Mouse (Mus musculus): ENCODE measurements around the gene Crhr2.
A peak's percentile ranks its signal among the peaks of the same experiment; 100 is the strongest.

The Crhr2 gene

DNA sequence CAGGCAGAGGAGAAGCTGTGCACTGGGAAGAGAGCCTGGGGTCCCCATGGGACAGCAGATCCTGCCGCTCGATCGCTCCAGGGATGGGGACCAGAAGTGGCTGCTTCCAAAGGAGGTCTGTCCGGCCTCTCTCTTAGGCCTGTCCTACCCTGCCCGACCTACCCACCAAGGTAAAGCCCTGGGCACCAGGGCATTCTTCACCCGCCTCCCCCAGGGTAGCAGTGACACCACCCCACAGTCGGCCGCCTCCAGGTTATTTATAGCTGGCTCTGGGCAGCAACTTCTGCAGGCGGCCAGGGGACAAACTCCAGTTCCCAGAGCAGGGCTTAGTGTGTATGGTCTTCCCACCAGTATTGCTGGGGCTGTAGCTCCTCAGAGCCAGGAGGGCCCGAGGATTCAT, at the start of gene Crhr2:
Gene Crhr2 (minus strand): TSS at position 223 of the 400 bp plus-strand sequence.
- no peak for DNase-seq (ENCODE audit: low spot score in 2 of 2)

GRCm38 (mm10) chr6:55179560-55179959, 46.7 kb upstream of the Crhr2 start:
- no peak for DNase-seq (ENCODE audit: low spot score in 2 of 2)

DNA sequence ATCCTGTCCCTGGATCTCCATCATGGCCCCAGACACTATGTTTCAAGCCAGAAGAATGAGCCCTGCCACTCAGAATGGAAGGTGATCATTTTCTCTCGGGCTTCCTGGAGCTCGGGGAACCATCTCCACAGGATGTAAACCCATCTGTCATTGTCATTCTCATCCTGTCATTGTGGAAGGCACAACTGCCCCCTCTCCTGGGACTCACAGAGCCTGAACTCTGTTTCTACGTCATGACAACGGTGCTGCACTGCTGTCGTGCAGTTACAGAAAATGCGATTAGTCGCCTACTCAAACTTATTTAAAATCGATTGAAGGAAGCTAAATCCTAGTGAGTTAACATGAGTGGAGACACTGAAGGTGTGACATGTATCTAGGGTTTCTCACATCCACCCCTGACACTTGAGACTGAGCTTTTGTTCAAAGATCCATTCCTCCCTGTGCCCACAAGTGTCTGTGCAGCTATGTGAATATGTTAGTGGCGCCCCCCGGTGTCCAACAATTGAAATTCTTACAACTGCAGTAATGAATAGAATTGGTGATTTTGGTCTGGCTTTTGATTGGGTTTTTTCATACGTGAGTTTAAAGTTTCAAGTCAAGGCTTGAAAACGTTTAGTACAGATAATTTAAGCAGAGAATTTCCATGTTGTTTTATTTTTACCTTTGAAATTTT, 44.4 kb upstream of the Crhr2 start:
- DNase-seq (ENCODE audit: low spot score in 2 of 2), result peak in 1 of 2 experiments; percentile 45

- DNase-seq (ENCODE audit: low spot score in 2 of 2), result no peak
Observed at GRCm38 (mm10) chr6:55175892-55176291, 43.1 kb upstream of the Crhr2 start.

DNA sequence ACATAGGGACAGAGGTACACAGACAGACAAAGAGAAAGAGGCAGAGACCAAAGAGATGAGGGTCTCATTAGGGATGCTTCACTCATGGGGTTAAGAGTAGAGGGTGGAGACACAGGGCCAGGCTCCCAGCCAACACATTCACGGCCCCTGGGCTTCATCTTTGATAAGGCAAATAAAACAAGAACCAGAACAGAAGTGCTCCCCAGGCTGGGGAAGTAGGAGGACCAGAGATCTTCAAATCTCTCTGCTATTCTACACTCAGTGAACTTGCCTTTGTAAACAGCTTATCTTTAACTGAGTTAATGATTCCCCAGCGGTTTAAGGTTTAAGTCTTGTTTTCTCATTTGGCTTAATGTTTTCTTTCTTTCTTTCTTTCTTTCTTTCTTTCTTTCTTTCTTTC, 42.6 kb upstream of the Crhr2 start:
- DNase-seq (ENCODE audit: low spot score in 2 of 2), result no peak

- no peak for DNase-seq (ENCODE audit: low spot score in 2 of 2)
Observed at GRCm38 (mm10) chr6:55174741-55175181, 41.9 kb upstream of the Crhr2 start, which contains the start of gene Inmt. Gene Inmt (minus strand): TSS chr6:55175043.

- DNase-seq (ENCODE audit: low spot score in 2 of 2), result no peak
Observed at GRCm38 (mm10) chr6:55173941-55174349, 41.1 kb upstream of the Crhr2 start.

GRCm38 (mm10) chr6:55173171-55173570, 40.4 kb upstream of the Crhr2 start:
- DNase-seq (ENCODE audit: low spot score in 2 of 2), result no peak

- peak; percentile 52 for DNase-seq (ENCODE audit: low spot score in 2 of 2)
Observed at GRCm38 (mm10) chr6:55171638-55172037, 38.8 kb upstream of the Crhr2 start.

- no peak for DNase-seq (ENCODE audit: low spot score in 2 of 2)
Observed at GRCm38 (mm10) chr6:55169818-55170217, 37.0 kb upstream of the Crhr2 start.

DNA sequence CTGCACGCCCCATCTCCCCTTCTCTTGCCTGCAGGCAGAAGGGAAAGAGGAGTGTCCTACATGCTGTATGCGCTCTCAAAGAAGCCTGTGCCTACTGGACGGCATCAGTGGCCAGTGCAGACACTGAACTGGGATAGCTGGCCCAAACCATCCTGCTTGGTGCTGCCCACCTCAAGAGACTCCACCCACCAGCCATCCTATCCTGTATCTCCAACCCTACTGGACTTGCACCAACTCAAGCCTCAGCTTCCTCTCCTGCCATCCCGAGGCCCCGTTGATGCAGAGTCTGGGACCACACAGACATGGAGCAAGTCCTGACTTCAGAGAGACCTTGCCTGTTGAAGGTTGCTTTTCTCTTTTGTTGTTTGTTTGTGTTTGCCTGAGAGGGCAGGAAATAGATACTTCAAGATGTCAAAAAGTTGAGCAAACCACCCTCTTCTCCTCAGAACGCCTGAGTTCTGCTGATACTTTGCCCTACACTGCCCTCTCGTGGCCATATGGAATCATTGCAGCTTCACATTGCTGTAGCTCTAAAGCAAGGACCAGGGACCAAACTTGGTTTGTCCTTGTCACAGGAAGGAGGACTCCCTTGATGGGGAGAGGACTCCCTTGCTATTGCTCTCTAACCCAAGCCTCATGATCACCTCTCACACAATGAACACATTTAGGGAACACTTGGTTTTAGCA, 34.1 kb upstream of the Crhr2 start:
- peak; percentile 85 to 86 for DNase-seq (ENCODE audit: low spot score in 2 of 2)

- no peak for DNase-seq (ENCODE audit: low spot score in 2 of 2)
Observed at GRCm38 (mm10) chr6:55163046-55163584, 30.3 kb upstream of the Crhr2 start.

GRCm38 (mm10) chr6:55161311-55161761, 28.5 kb upstream of the Crhr2 start:
- DNase-seq (ENCODE audit: low spot score in 2 of 2), result peak; percentile 79 to 83

DNA sequence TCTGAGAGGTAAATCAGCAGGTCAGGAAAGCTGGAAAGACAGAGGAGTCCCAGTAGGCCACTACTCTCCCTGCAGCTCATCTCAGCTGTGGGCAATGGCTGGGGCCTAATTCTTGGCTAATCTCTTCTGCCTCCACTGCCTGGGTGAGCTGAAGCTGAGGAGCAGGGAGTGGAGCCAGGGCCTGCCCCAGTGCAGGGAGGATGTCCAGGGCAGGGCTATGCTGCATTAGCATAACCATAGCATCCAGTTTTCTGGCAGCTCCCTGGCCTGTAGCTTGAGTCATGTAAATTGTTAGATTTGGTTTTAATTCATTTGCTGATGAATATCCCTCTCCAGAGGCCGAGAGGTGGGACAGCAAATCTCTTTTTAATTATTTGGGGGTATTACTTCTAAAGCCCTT, 26.4 kb upstream of the Crhr2 start:
- no peak for DNase-seq (ENCODE audit: low spot score in 2 of 2)

DNA sequence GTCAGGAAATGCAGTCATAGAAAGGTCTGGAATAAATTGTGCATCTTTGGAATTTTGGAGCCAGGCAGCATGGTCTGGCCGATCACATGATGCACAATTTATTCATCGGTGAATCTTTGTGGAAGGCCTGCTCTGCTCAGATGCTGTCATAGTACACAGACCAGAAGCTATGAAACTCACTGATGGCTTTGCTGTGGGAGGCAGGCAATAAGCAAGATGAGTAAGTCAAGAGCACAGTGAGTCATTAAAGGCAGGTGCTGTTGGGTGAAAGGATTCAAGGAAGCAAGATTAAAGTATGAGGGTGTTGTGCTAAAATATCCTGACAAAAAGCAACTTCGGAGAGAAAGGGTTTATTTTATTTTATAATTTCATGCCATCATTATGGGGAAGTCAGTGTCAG, 19.4 kb upstream of the Crhr2 start:
- no peak for DNase-seq (ENCODE audit: low spot score in 2 of 2)

GRCm38 (mm10) chr6:55146138-55146537, 13.3 kb upstream of the Crhr2 start:
- DNase-seq (ENCODE audit: low spot score in 2 of 2), result no peak

DNA sequence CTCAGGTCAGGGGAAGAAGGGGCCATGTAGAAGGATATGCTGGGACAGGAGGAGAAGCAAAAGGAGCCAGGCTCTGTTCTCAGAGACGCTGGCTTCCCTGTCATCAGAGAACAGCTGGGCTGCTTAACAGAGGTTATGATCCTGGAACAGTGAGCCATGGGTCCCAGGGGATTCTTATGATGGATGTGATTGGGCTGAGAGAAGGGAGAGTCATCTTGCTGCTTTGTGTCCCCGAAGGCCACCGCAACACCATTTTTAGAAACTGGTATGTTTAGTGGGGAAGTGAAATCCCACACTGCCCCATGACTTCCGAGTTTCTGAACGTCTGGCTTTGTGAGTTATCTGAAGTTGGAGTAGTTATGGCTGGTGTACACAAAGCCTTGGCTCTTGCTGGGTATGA, 12.5 kb upstream of the Crhr2 start:
- no peak for DNase-seq (ENCODE audit: low spot score in 2 of 2)

GRCm38 (mm10) chr6:55138343-55138742, 5.5 kb upstream of the Crhr2 start:
- DNase-seq (ENCODE audit: low spot score in 2 of 2), result no peak

DNA sequence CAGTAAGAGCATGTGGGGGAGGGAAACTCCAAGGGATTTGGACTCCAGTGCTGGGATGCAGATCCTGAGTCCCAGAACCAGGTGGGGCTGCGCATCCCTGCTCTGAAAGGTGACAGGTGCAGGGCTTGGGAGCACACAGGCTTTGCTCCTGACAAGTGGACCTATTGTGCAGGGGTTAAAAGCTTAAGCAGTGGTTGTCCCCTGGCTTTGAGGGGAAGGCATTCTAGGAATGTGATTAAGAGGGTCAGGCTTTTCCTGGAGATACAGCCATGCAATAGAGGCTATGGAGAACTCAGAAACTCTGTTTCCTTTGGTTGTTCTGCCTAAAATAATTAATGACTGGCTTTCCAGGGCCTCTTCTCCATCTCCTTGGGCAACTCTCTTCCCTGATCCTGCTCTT, 609 bp upstream of the Crhr2 start:
- DNase-seq (ENCODE audit: low spot score in 2 of 2), result no peak

GRCm38 (mm10) chr6:55131301-55131700, 1.5 kb downstream of the Crhr2 start:
- DNase-seq (ENCODE audit: low spot score in 2 of 2), result no peak

DNA sequence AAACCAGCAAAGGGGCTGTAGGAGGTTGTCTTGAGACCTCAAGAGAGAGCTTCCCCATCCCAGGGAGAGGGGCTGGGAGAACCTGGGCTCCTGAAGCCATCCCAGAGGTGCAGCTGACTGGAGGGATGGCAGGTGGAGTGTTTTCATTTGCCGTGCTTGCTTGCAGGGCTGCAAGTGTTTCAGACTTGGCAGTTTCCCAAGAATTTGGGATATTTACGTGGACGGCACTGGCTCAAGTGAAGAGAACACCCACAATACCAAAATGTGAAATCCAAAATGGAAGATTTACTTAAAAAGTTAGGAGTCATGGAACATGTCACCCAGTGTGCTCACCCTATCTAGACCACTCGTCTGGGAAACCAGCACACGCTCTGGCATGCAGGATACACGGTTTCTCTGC, 2.2 kb downstream of the Crhr2 start:
- DNase-seq (ENCODE audit: low spot score in 2 of 2), result no peak

- DNase-seq (ENCODE audit: low spot score in 2 of 2), result no peak
Observed at GRCm38 (mm10) chr6:55128391-55128790, 4.4 kb downstream of the Crhr2 start.

GRCm38 (mm10) chr6:55126576-55126975, 6.2 kb downstream of the Crhr2 start:
- DNase-seq (ENCODE audit: low spot score in 2 of 2), result no peak
